In genomic region chr2:156143953-156144724, GRCm38 (mm10) we compare ENCODE assay signal across 8 mouse cellular contexts. TPM values are rescaled to one million over a fixed set of nuclear protein-coding genes. Genes with fewer than 3 reads are reported as not detected.
DNase-seq lines count a peak whose midpoint lies in the region; ATAC-seq lines count a peak whose summit lies in the region.

Romo1 (plus strand) TSS chr2:156144039.
Nfs1 (minus strand) TSS chr2:156144186.

- H3K27ac ChIP-seq in forebrain, embryonic 11.5 days (ENCODE audit: low read depth, low read length) = peak within 1 kb of the TSS; percentile 91
- peak within 1 kb of the TSS; percentile 96 for H3K27ac ChIP-seq in heart, embryonic 16.5 days (ENCODE audit: low read length)
- peak within 1 kb of the TSS; percentile 92 for H3K27ac ChIP-seq in liver, embryonic 15.5 days (replicated peaks)
- H3K27ac ChIP-seq in neural tube, embryonic 12.5 days = peak within 1 kb of the TSS; percentile 86

- peaks cover 5% of the 10 kb centered on the region; the same call in 1 of the 2 replicates for H3K36me3 ChIP-seq in forebrain, embryonic 11.5 days (ENCODE audit: control insufficient read depth, insufficient read depth, low read length)
- peaks cover 9% of the 10 kb centered on the region for H3K36me3 ChIP-seq in heart, embryonic 16.5 days (ENCODE audit: control insufficient read depth, insufficient read depth)
- H3K36me3 ChIP-seq in liver, embryonic 15.5 days (replicated peaks) = peaks cover 58% of the 10 kb centered on the region
- H3K36me3 ChIP-seq in neural tube, embryonic 12.5 days = peaks cover 29% of the 10 kb centered on the region

- H3K27me3 ChIP-seq in forebrain, embryonic 11.5 days (ENCODE audit: control insufficient read depth, insufficient read depth, low read length) = no peaks in the 10 kb centered on the region
- H3K27me3 ChIP-seq in heart, embryonic 16.5 days (ENCODE audit: control insufficient read depth, insufficient read depth, low read length) = no peaks in the 10 kb centered on the region
- no peaks in the 10 kb centered on the region for H3K27me3 ChIP-seq in liver, embryonic 15.5 days
- H3K27me3 ChIP-seq in neural tube, embryonic 12.5 days (replicated peaks) = no peaks in the 10 kb centered on the region

- H3K4me2 ChIP-seq in forebrain, embryonic 11.5 days (ENCODE audit: low read depth, low read length, severe bottlenecking) = peak within 1 kb of the TSS; percentile 78
- H3K4me2 ChIP-seq in heart, embryonic 16.5 days (ENCODE audit: low read depth, low read length) = peak within 1 kb of the TSS; percentile 73
- peak within 1 kb of the TSS; percentile 97 for H3K4me2 ChIP-seq in liver, embryonic 15.5 days
- H3K4me2 ChIP-seq in neural tube, embryonic 12.5 days (replicated peaks) = peak within 1 kb of the TSS; percentile 74

- H3K4me3 ChIP-seq in forebrain, embryonic 11.5 days (ENCODE audit: low read depth, low read length) = peak within 1 kb of the TSS; percentile 77
- H3K4me3 ChIP-seq in heart, embryonic 16.5 days (ENCODE audit: low read length) = peak within 1 kb of the TSS; percentile 87
- H3K4me3 ChIP-seq in liver, embryonic 15.5 days (replicated peaks) = peak within 1 kb of the TSS; percentile 95
- peak within 1 kb of the TSS; percentile 75 for H3K4me3 ChIP-seq in neural tube, embryonic 12.5 days

- H3K9me3 ChIP-seq in forebrain, embryonic 11.5 days (ENCODE audit: control insufficient read depth, low read length) = no peaks in the 10 kb centered on the region
- H3K9me3 ChIP-seq in heart, embryonic 16.5 days (replicated peaks; ENCODE audit: control insufficient read depth, low read length) = no peaks in the 10 kb centered on the region
- no peaks in the 10 kb centered on the region for H3K9me3 ChIP-seq in liver, embryonic 15.5 days (replicated peaks)
- H3K9me3 ChIP-seq in neural tube, embryonic 12.5 days = no peaks in the 10 kb centered on the region

- H3K4me1 ChIP-seq in forebrain, embryonic 11.5 days (replicated peaks; ENCODE audit: control insufficient read depth, insufficient read depth, low read length) = peaks cover 3% of the 10 kb centered on the region; the same call in 1 of the 2 replicates
- peaks cover 9% of the 10 kb centered on the region; the same call in 1 of the 2 replicates for H3K4me1 ChIP-seq in heart, embryonic 16.5 days (ENCODE audit: control insufficient read depth, insufficient read depth, low read length)
- peaks cover 27% of the 10 kb centered on the region for H3K4me1 ChIP-seq in liver, embryonic 15.5 days (replicated peaks)
- peaks cover 12% of the 10 kb centered on the region for H3K4me1 ChIP-seq in neural tube, embryonic 12.5 days

- H3K9ac ChIP-seq in forebrain, embryonic 11.5 days (ENCODE audit: low read length) = peak within 1 kb of the TSS; percentile 82
- peak within 1 kb of the TSS; percentile 94 for H3K9ac ChIP-seq in heart, embryonic 16.5 days (ENCODE audit: low read length)
- H3K9ac ChIP-seq in liver, embryonic 15.5 days = peak within 1 kb of the TSS; percentile 92
- peak within 1 kb of the TSS; percentile 81 for H3K9ac ChIP-seq in neural tube, embryonic 12.5 days

- WGBS in forebrain, embryonic 11.5 days = under 1% methylated on average over 70 of the region's 70 CpGs
- WGBS in heart, embryonic 16.5 days = under 1% methylated on average over 70 of the region's 70 CpGs
- under 1% methylated on average over 70 of the region's 70 CpGs for WGBS in liver, embryonic 15.5 days (ENCODE audit: insufficient replicate concordance)
- WGBS in neural tube, embryonic 12.5 days = under 1% methylated on average over 70 of the region's 70 CpGs

- DNase-seq in CD8-positive naive resting alpha-beta T cell, adult 2 months (ENCODE audit: low read depth in 2 of 2, low spot score in 2 of 2) = peak; percentile 86 to 91
- peak; percentile 89 for DNase-seq in c-Kit-positive CD71-negative TER-119-negative erythroid progenitor cells, embryonic 14.5 days (ENCODE audit: low read depth)
- DNase-seq in forebrain, embryonic 11.5 days (ENCODE audit: low spot score) = peak; percentile 98
- DNase-seq in kidney, postnatal 36 days = peak; percentile 92 to 96
- DNase-seq in telencephalon, adult 2 months (ENCODE audit: low read depth, low spot score) = peak; percentile 87

- peak; percentile 98 for ATAC-seq in forebrain, embryonic 11.5 days (replicated peaks; ENCODE audit: low FRiP score)
- peak; percentile 96 for ATAC-seq in heart, embryonic 16.5 days (replicated peaks; ENCODE audit: extremely low read depth, insufficient read depth, low FRiP score)
- peak; percentile 92 for ATAC-seq in liver, embryonic 15.5 days (ENCODE audit: insufficient read depth)
- ATAC-seq in neural tube, embryonic 12.5 days (ENCODE audit: low FRiP score, low read depth) = peak; percentile 99

RNA-seq across cellular contexts. Expression of gene Romo1, which starts in this region (rescaled TPM):
- 345 and 347 TPM in 2 replicates for polyA plus RNA-seq in forebrain, embryonic 11.5 days (2014; fragmentation: Nextera tagmentation; extraction: Ambion mirVana)
- 338 and 361 TPM in 2 replicates for polyA plus RNA-seq in heart, embryonic 16.5 days (2015; fragmentation: Nextera tagmentation; extraction: Ambion mirVana)
- polyA plus RNA-seq in liver, embryonic 15.5 days (2015; fragmentation: Nextera tagmentation; extraction: Ambion mirVana) = 159 and 192 TPM in 2 replicates
- polyA plus RNA-seq in neural tube, embryonic 12.5 days (2016; fragmentation: Nextera tagmentation; extraction: Ambion mirVana) = 445 and 476 TPM in 2 replicates

RNA-seq across cellular contexts. Expression of gene Nfs1, which starts in this region (rescaled TPM):
- 37.2 and 38.3 TPM in 2 replicates for polyA plus RNA-seq in forebrain, embryonic 11.5 days (2014; fragmentation: Nextera tagmentation; extraction: Ambion mirVana)
- 70.3 and 75.0 TPM in 2 replicates for polyA plus RNA-seq in heart, embryonic 16.5 days (2015; fragmentation: Nextera tagmentation; extraction: Ambion mirVana)
- 50.7 and 52.3 TPM in 2 replicates for polyA plus RNA-seq in liver, embryonic 15.5 days (2015; fragmentation: Nextera tagmentation; extraction: Ambion mirVana)
- polyA plus RNA-seq in neural tube, embryonic 12.5 days (2016; fragmentation: Nextera tagmentation; extraction: Ambion mirVana) = 34.4 and 34.6 TPM in 2 replicates

Comparison
In these comparisons a context has a peak if more than half of its experiments do, and no peak if none do; other contexts are left out.
1. Peak in every context shown above with its lines: DNase-seq, ATAC-seq, H3K4me3 ChIP-seq and H3K27ac ChIP-seq.